Mouse (Mus musculus) CH12.LX (cell line): ENCODE measurements around the gene D11Wsu47e.

Experiments used
- BHLHE40 ChIP-seq: IDR thresholded peaks from 2 replicates; pipeline ENCODE4 v1.6.1; 2011; ENCODE audit warnings: mild to moderate bottlenecking, low read depth, low read length, improper control_type of control experiment
- CHD2 ChIP-seq: IDR thresholded peaks from 2 replicates; pipeline ENCODE4 v1.6.1; 2011; ENCODE audit warnings: low read length, improper control_type of control experiment
- CTCF ChIP-seq, 2 experiments: IDR thresholded peaks in 1 of 2; conservative IDR thresholded peaks in 1 of 2; 2 replicates each; pipeline ENCODE4 v1.5.1; 2011 to 2012; ENCODE audit warnings: low read depth in 2 of 2, low read length in 2 of 2, improper control_type of control experiment in 1 of 2, inconsistent platforms in 1 of 2, mild to moderate bottlenecking in 1 of 2, moderate library complexity in 1 of 2
- HCFC1 ChIP-seq: IDR thresholded peaks from 2 replicates; pipeline ENCODE4 v1.6.1; 2012; ENCODE audit warnings: low read depth, mild to moderate bottlenecking, inconsistent platforms, low read length, improper control_type of control experiment
- MYC ChIP-seq: IDR thresholded peaks from 2 replicates; pipeline ENCODE4 v1.6.1; 2011; ENCODE audit warnings: low read depth, mild to moderate bottlenecking, improper control_type of control experiment, low read length
- PAX5 ChIP-seq: IDR thresholded peaks from 2 replicates; pipeline ENCODE4 v1.6.1; 2012; ENCODE audit warnings: low read length, inconsistent platforms, mixed read lengths
- POLR2A ChIP-seq: IDR thresholded peaks from 2 replicates; pipeline ENCODE4 v1.6.1; 2011; ENCODE audit warnings: low read depth, mild to moderate bottlenecking, improper control_type of control experiment, low read length
- RCOR1 ChIP-seq: conservative IDR thresholded peaks from 2 replicates; pipeline ENCODE4 v1.6.1; 2012; ENCODE audit warnings: low read depth, mild to moderate bottlenecking, inconsistent platforms, low read length, improper control_type of control experiment
- TCF12 ChIP-seq: IDR thresholded peaks from 2 replicates; pipeline ENCODE4 v1.6.1; 2014; ENCODE audit warnings: low read depth, mild to moderate bottlenecking, inconsistent platforms, low read length, improper control_type of control experiment
- ZC3H11A ChIP-seq: IDR thresholded peaks from 2 replicates; pipeline ENCODE4 v1.6.1; 2012; ENCODE audit warnings: low read depth, mild to moderate bottlenecking, inconsistent platforms, low read length, improper control_type of control experiment

DNA sequence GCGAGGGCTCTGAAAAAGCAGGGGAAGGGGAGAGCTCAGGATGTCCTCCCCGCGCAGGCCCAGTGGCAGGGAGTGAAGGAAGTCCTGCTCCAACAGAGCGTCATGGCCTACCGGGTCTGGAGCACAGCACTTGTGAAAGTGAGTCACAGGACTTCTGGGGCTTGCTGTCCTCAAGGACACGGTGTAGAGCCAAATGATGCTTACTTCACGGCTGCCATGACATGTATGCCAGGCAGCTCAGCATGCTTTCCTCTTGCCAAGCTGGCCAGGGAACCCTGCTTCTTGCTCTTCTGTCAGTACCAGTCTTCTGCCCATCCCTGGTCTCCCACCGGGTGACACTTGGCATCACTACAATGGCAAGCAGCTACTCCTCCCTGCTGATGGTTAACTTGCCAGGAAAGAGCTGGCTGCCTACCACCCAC is 27.7 kb upstream of the D11Wsu47e start:
- TF ChIP-seq CTCF (conservative IDR thresholded peaks at IDR 0.05 in 1 of 2, IDR thresholded peaks at IDR 0.05 in 1 of 2; ENCODE audit: low read depth in 2 of 2, low read length in 2 of 2) = no peak
- no peak for TF ChIP-seq ZC3H11A
- TF ChIP-seq CHD2 = no peak
- no peak for TF ChIP-seq BHLHE40
- TF ChIP-seq HCFC1 = no peak
- TF ChIP-seq MYC = no peak
- no peak for TF ChIP-seq RCOR1
- TF ChIP-seq POLR2A = no peak
- no peak for TF ChIP-seq PAX5
- no peak for TF ChIP-seq TCF12
